Comparison of ENCODE assay signal across 30 mouse cellular contexts in the genomic region with DNA sequence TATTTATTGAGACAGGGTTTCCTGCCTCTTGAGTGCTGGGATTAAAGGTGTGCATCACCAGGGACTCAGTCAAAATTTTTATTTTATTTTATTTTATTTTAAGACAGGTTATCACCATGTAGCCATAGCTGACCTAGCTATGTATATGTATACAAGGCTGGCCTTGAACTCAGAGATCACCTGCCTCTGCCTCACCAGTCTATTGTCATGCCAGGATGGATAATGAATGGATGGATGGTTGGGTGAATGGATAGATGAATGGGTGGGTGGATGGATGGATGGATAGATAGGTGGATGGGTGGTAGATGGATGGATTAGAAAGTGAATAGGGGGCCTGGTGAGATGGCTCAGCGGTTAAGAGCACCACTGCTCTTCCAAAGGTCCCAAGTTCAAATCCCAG.
"Had no signal": no experiment of that assay in that cellular context is flagged by ENCODE, and none has a peak within 500 bp of the region (broad histone marks: within the 10 kb centered on the region; RNA-seq: fewer than 3 reads in every experiment).

No protein-coding gene starts in this region.

- H3K9me3 ChIP-seq: heart, embryonic 10.5 days; heart, embryonic 12.5 days; hindbrain, embryonic 10.5 days; hindbrain, embryonic 12.5 days; intestine, embryonic 15.5 days; kidney, embryonic 15.5 days; limb, embryonic 10.5 days; limb, embryonic 12.5 days; liver, embryonic 13.5 days; liver, embryonic 15.5 days had no signal

- H3K9ac ChIP-seq: heart, embryonic 12.5 days; hindbrain, embryonic 12.5 days; hindbrain, embryonic 14.5 days; intestine, embryonic 15.5 days; kidney, embryonic 15.5 days; limb, embryonic 12.5 days; liver, embryonic 13.5 days; liver, embryonic 15.5 days; liver, postnatal 0 days had no signal

- H3K4me3 ChIP-seq: gastrocnemius, adult 2 months; heart, embryonic 10.5 days; heart, embryonic 12.5 days; hindbrain, embryonic 10.5 days; hindbrain, embryonic 12.5 days; intestine, embryonic 15.5 days; kidney, embryonic 15.5 days; left cerebral cortex, adult 2 months; limb, embryonic 10.5 days; limb, embryonic 12.5 days; liver, embryonic 13.5 days; liver, embryonic 15.5 days had no signal

- H3K4me2 ChIP-seq: heart, embryonic 12.5 days; hindbrain, embryonic 12.5 days; hindbrain, embryonic 14.5 days; intestine, embryonic 15.5 days; kidney, embryonic 15.5 days; limb, embryonic 12.5 days; liver, embryonic 11.5 days; liver, embryonic 13.5 days; liver, embryonic 15.5 days had no signal

- H3K36me3 ChIP-seq: heart, embryonic 10.5 days; heart, embryonic 12.5 days; hindbrain, embryonic 10.5 days; hindbrain, embryonic 12.5 days; intestine, embryonic 15.5 days; kidney, embryonic 15.5 days; limb, embryonic 10.5 days; limb, embryonic 12.5 days; liver, embryonic 13.5 days; liver, embryonic 15.5 days had no signal

- H3K27me3 ChIP-seq: heart, embryonic 12.5 days; hindbrain, embryonic 12.5 days; intestine, embryonic 15.5 days; kidney, embryonic 15.5 days; limb, embryonic 12.5 days; liver, embryonic 13.5 days; liver, embryonic 15.5 days had no signal

- DNase-seq: gastrocnemius, adult 2 months; gastrocnemius, postnatal 10 days; gastrocnemius, postnatal 25 days; heart, adult 18-20 months; heart, postnatal 10 days; heart, postnatal 4 days; kidney, adult 2 months; kidney, adult 9 months; kidney, postnatal 14 days; kidney, postnatal 36 days; layer of hippocampus, adult 9-11 months; liver; liver, embryonic 13.5 days; liver, postnatal 0 days had no signal

- H3K4me1 ChIP-seq: liver, embryonic 13.5 days; liver, embryonic 15.5 days had no signal

- H3K27ac ChIP-seq: gastrocnemius, adult 2 months; heart, embryonic 10.5 days; hindbrain, embryonic 10.5 days; hindbrain, embryonic 14.5 days; intestine, embryonic 15.5 days; kidney, embryonic 15.5 days; kidney, postnatal 0 days; left cerebral cortex, adult 2 months; limb, embryonic 10.5 days; limb, embryonic 12.5 days; liver, embryonic 13.5 days; liver, embryonic 15.5 days had no signal

- ATAC-seq: hindbrain, embryonic 16.5 days; inflammation-experienced regulatory T-cells, adult 6 months; intestine, embryonic 15.5 days; intestine, postnatal 0 days had no signal
